Mouse (Mus musculus) left cerebral cortex, adult 2 months (tissue): ENCODE measurements around the gene Nos1ap. TPM values are rescaled to one million over a fixed set of nuclear protein-coding genes. Genes with fewer than 3 reads are reported as not detected.
A peak's percentile ranks its signal among the peaks of the same experiment; 100 is the strongest.

Source experiments
- DNase-seq, 2 experiments: peaks; one replicate each; pipeline ENCODE4 v3.0.0; 2021 to 2022; ENCODE audit warnings: low spot score in 2 of 2, mixed read lengths in 1 of 2; ENCODE audit errors: extremely low spot score in 1 of 2
- H3K27ac ChIP-seq: fragments of 200-600 bp; 2 replicates; pipeline ENCODE4 v1.8.1; 2022
- H3K4me3 ChIP-seq: fragments of 200-600 bp; 2 replicates; pipeline ENCODE4 v1.8.1; 2022
- CTCF ChIP-seq: fragments of 200-600 bp; IDR thresholded peaks from 2 replicates; pipeline ENCODE4 v1.8.1; 2022; ENCODE audit warnings: antibody characterized with exemption, mild to moderate bottlenecking, moderate library complexity
- intact Hi-C: fragments of 180-260 bp; cut with DNase I; formaldehyde crosslinking; loops from one replicate; pipeline ENCODE4 v1.15.1; 2025
- total RNA-seq, 2 experiments: library from RNA; stranded (reverse); gene quantifications; 2 replicates each; pipeline ENCODE4 v1.2.3; 2021

Nos1ap gene
- total RNA-seq, 2 experiments from 2014 or later = 197 to 233 TPM

DNA sequence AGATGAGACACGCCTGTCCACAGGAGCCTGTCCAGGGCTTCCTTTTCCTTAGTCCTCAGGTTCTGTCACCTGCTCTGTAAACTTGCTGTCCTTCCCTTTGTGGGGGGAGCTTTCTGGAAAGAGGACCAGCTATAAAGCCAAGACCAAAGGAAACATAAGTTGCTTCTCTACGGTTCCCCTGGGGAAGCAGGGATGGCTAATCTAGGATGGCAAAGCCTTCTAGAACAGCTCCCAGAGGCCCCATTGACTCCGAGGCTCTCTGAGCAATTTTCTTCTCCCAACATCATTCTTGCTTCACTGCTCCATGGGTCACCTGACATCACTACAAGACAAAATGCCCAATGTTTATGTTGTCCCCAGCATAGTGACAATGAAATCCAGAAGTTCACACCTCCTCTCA is 22.0 kb upstream of the Nos1ap start:
- intact Hi-C loops = no loop called here
- TF ChIP-seq CTCF = no peak

DNA sequence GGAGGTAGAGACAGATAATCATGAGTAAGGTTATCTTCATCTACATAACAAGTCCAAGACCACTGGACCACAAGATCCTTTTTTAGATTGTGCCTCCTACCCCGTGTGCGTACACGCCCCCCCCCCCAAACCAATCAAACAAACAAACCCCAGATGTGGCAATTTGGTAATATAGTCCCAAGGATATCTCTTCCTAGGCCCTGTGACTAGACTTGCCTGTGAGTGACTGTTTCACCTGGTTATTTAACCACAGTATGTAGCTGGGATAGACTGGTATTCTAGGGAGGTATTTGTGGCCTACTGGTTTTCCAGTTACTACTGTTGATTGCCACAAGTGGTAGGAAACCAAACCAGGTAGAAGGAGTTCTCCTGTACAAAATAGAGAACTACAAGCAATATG is 21.0 kb upstream of the Nos1ap start:
- Histone ChIP-seq H3K27ac (no peak overlapping the region), H3K4me3 (no peak overlapping the region)
- DNase-seq = no peak
- intact Hi-C loops = no loop called here
- no peak for TF ChIP-seq CTCF

More for the DNA sequence above, 22.0 kb upstream of the Nos1ap start:
- Histone ChIP-seq H3K4me3 (no peak overlapping the region), H3K27ac (no peak overlapping the region)
- no peak for DNase-seq

DNA sequence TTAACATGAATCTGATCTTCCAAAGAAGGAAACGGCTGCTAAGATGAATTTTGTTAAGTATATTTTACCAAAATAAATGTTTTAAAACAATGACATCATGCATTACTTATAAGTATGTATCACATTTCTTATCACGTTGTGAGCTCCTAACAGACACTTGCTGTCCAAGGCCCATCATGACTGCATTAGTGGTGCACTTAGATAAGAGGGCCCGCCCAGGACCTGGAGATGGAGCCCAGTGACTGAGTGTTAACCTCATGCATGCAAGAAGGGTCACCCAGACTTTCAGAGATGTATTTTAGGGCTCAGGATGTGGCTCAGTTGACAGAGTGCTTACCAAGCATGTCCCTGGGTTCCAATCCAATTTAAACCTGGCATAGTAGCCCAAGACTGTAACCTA is 20.6 kb upstream of the Nos1ap start:
- Histone ChIP-seq H3K4me3 (no peak overlapping the region), H3K27ac (no peak overlapping the region)
- no peak for TF ChIP-seq CTCF
- intact Hi-C loops = no loop called here
- no peak for DNase-seq

DNA sequence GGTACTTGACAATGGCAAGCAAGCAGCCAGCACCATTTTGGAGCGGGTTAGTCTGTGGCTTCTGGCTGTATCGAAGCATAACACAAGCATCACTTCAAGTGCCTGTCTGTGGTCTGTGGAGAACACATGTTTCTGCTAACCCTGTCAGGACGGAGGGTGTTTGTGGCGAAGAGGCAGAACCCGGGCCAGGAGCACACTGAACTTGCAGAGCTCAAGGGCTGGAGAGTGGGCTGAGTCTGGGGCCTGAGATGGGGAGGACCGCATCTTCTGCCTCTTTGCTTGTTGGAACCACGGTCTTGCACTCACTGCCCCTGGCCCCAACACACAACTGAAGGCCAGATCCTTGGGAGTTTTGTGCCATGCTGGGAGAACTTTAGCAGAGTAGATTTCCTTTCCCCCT is 20.2 kb upstream of the Nos1ap start:
- no peak overlapping the region for H3K27ac ChIP-seq
- no peak for TF ChIP-seq CTCF
- intact Hi-C loops = no loop called here
- H3K4me3 ChIP-seq = no peak overlapping the region
- DNase-seq = no peak

DNA sequence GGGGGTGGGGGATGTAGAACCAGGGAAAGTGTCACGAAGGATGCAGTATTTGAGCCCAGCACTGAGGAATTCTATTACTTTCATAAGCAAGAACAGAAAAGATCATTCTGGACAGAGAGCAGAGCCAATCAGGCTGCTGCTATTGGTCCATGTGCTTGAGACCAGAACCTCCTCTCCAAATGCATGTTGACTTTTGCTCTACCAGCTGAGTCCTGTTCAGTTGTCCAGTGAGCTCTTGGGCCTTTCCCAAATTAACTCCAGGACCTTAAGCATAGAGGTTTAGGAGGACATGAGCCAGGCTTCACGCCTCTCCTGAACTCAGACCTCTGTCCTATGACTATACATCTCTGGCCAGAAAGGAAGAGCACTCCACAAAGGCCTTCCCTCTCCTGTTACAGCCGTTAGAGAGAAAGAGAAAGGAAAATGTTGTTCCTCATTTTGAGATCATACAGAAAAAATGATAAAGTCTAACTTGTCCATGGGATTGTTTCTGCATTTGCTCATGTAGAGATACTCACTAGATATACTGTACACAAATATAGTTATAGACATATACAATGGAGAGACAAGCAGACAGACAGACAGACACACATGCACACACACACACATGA is 18.9 kb upstream of the Nos1ap start:
- H3K27ac ChIP-seq = no peak overlapping the region
- intact Hi-C loops = no loop called here
- no peak for TF ChIP-seq CTCF
- H3K4me3 ChIP-seq = no peak overlapping the region
- no peak for DNase-seq

DNA sequence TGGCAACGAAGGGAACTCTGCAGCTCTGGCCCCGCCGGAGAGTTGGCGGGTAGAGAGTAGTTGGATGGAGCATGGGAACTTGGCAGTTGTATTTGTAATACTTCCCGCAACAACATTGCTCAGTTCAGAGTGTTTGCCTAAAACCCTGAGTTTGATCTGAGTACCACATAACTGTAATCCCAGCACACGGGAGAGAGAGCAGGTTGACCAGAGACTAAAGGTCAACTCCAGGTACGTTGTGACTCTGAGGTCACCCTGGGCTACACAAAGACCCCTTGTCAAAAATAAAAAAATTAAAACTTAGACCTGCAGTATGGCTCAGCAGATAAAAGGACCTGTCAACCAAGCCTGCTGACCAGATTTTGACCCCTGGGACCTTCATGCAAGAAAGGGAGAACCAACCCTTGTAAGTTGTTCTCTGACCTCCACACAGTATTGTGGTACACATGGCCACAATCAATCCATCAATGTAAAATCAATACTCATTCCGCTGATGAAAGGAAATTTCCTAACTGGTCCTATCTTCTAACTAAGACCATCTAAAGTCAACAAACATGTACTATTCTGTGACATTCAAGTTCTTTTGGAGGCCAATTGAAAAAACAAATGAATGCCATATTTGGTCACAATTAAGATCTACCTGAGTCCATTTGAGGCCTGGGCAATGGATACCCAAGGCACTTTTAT is 17.7 kb upstream of the Nos1ap start:
- Histone ChIP-seq H3K27ac (no peak overlapping the region), H3K4me3 (no peak overlapping the region)
- no peak for TF ChIP-seq CTCF
- intact Hi-C loops = no loop called here
- DNase-seq = no peak

DNA sequence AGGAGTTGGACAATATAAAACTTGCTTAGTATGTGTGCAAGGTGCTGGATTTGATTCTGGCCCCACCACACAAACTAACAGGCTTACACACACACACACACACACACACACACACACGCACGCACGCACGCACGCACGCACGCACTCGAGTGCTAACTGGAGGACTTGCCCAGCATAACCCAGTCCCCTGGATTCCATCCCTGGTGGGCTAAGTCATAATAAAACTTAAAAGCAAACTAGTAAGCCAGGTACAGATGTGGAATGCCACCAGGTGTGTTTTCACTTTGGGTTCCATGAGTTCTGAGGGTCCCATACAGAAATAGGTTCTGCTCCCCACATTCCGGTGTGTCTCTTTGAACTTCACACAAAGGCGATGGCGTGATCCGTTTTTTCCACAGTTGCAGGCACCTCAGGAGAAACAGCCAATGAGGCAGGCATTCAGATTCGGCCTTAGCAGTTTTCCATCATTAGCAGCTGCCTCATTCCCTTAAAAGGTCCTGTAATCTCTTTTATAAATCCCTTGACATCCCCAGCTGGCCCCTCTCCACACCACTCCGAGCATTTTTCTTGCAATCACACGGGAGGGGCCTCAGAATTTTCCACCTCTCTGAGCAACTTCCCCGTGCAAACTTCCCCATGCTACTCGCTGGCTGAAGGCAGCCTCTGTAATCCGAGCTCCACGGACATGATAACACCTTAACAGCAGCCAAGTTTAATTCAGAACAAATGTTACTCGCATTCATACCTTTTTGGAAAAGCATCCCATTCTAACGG is 15.8 kb upstream of the Nos1ap start:
- intact Hi-C loops = no loop called here
- H3K27ac ChIP-seq = no peak overlapping the region
- no peak for DNase-seq
- TF ChIP-seq CTCF = no peak
- H3K4me3 ChIP-seq = no peak overlapping the region

DNA sequence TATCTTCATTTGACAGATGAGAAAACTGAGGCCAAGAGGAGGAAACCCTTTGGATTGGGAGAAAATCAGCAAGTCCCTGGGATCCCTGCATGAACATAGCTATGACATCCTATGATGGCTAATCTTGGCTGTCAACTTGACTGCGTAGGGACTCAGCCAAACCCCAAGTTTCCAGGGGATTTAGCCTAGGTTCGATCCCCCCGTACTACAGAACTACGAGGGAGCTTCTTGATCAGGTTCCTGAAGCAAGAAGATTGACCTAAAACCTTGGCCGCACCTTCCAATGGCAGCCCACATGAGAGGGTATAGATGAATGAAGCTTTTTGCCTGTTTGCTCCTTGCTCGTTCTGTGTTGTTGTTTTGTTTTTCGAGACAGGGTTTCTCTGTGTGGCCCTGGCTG is 4.9 kb upstream of the Nos1ap start:
- Histone ChIP-seq H3K4me3 (no peak overlapping the region), H3K27ac (no peak overlapping the region)
- DNase-seq = no peak
- TF ChIP-seq CTCF = no peak
- intact Hi-C loops = no loop called here

DNA sequence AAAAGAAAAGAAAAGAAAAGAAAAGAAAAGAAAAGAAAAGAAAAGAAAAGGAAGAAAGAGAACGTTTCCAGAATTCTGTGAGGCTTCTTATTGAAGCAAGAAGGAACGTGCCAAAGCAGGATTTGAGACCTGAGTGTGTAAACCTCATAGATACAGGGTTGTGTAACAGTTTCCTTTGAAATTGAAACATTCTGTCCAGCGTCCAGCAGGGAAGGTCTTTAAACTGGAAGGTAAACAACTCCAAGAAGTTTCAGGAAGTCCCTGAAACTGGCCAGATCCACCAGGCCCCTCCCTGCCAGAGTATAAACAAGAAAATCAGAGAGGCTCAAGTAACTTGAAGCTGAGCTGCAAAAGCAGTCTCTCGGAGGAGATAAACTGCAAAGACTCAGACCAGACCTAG is 870 bp upstream of the Nos1ap start:
- intact Hi-C loops = no loop called here
- DNase-seq = no peak
- Histone ChIP-seq H3K4me3 (no peak overlapping the region), H3K27ac (no peak overlapping the region)
- TF ChIP-seq CTCF = no peak

DNA sequence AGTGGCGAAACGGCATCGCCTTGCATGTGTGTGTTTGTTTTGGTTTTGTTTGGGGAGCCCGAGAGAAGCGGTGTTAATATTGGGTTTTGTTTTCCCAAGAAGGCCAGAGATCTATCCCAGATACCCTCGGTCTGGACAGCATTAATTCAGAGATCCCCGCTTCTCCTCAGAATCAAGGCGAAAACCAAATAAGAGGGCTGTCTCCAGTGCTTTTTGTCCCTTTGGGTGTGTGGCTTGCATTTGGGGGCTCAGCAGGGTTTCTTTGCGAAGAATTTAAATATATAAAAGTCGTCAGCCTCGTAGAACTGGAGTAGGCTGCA is 340 bp upstream of the Nos1ap start:
- DNase-seq = no peak
- no peak for TF ChIP-seq CTCF
- intact Hi-C loops = no loop called here
- Histone ChIP-seq H3K27ac (peak overlapping the region; percentile 69), H3K4me3 (peak overlapping the region; percentile 96)

DNA sequence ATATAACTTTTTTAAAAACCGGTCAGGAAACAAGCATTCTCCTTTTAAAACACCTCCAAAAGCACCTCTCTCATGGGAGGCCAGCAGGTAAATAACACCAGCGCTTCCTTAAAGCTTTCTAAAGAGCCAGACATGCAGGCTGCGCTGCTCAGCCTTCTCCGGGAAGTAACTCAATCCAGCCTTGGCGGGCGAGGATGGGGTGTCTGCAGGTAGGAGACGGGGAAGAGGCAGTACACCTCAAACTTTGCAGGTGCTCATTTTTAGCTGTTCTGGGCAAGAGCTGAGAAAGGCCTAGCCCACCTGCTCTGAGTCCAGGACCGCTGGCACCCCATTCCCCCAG is 812 bp downstream of the Nos1ap start:
- intact Hi-C loops = loop anchor here (2.0 to 10.0 kb wide), 4 partner anchors 36 to 294 kb away; no protein-coding TSS in a partner anchor
- peak overlapping the region; percentile 88 for H3K27ac ChIP-seq
- no peak for TF ChIP-seq CTCF
- peak in 1 of 2 experiments; percentile 31 for DNase-seq
- H3K4me3 ChIP-seq = peak overlapping the region; percentile 96

DNA sequence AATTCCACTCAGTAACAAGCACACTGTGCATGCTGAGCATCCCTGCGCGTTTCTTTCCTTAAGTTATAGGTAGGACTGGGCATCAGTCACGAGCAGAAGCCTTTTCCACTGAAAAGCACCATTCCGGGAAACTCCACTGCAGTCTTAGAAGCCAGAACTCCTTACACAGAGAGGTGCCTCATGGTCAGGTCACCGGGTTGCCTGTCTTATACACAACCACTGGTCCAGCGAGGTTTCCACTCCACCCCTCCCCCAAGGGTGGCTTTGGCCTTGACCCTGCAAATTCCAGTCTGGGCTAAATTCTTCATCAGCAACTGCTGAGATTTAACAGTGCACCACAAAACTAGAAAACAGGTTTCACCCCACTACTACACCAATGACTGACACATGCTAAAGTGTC is 1.3 kb downstream of the Nos1ap start:
- intact Hi-C loops = loop anchor here (2.0 to 10.0 kb wide), 4 partner anchors 36 to 294 kb away; no protein-coding TSS in a partner anchor
- peak overlapping the region; percentile 16; the same call in 1 of the 2 replicates for H3K27ac ChIP-seq
- no peak for DNase-seq
- H3K4me3 ChIP-seq = peak overlapping the region; percentile 96
- TF ChIP-seq CTCF = no peak
